Mouse (Mus musculus) cerebellum, postnatal 36 days (tissue): ENCODE measurements at regions not wholly inside any gene's neighbourhood (a gene's known extent, or its start where the extent isn't known, plus 50 kb on each side); places are given as distances from the start of the nearest gene placed in this dataset.

ENCODE experiments used
- DNase-seq, 2 experiments: peaks; one replicate each; pipeline ENCODE4 v3.0.0; 2021 to 2022; ENCODE audit warnings: mixed read lengths in 2 of 2

- no peak for DNase-seq
Measured at GRCm38 (mm10) chrX:129390920-129391319, 358.6 kb upstream of the Diaph2 start.

- no peak for DNase-seq
Measured at GRCm38 (mm10) chrX:129407778-129408177, 341.8 kb upstream of the Diaph2 start.

- DNase-seq, result no peak
Measured at GRCm38 (mm10) chrX:129410079-129410478, 339.5 kb upstream of the Diaph2 start.

- DNase-seq, result peak in 1 of 2 experiments; percentile 6
Measured at GRCm38 (mm10) chrX:129412939-129413627, 336.5 kb upstream of the Diaph2 start.

GRCm38 (mm10) chrX:129413628-129414000 lies 335.9 kb upstream of the Diaph2 start:
- DNase-seq, result peak in 1 of 2 experiments; percentile 27

GRCm38 (mm10) chrX:129415326-129415725 lies 334.2 kb upstream of the Diaph2 start:
- peak in 1 of 2 experiments; percentile 9 for DNase-seq

GRCm38 (mm10) chrX:129448545-129448944 lies 301.0 kb upstream of the Diaph2 start:
- no peak for DNase-seq

- DNase-seq, result peak; percentile 38 to 45
Measured at GRCm38 (mm10) chrX:129476216-129476615, 273.3 kb upstream of the Diaph2 start.

- no peak for DNase-seq
Measured at GRCm38 (mm10) chrX:129494562-129494961, 255.0 kb upstream of the Diaph2 start.
